In genomic region chr13:92799306-92799925, GRCm38 (mm10) we compare ENCODE assay signal across 20 mouse cellular contexts. TPM values are rescaled to one million over a fixed set of nuclear protein-coding genes. Genes with fewer than 3 reads are reported as not detected.
DNase-seq lines count a peak whose midpoint lies in the region.
"Had no signal": no experiment of that assay in that cellular context is flagged by ENCODE, and none has a peak within 500 bp of the region (broad histone marks: within the 10 kb centered on the region; RNA-seq: fewer than 3 reads in every experiment).

No protein-coding gene starts in this region.

- intact Hi-C loops in left cerebral cortex, postnatal 10 days (cut with DNase I), result no loop called here

- DNase-seq in frontal cortex, adult 2 months (ENCODE audit: extremely low spot score in 1 of 2, low spot score in 1 of 2), result peak; percentile 15 to 38
- DNase-seq in frontal cortex, postnatal 10 days (ENCODE audit: low spot score in 2 of 2), result no peak
- peak; percentile 19 to 28 for DNase-seq in left cerebral cortex, adult 9 months (ENCODE audit: low spot score in 2 of 2)
- no peak for DNase-seq in left cerebral cortex, postnatal 10 days (ENCODE audit: extremely low spot score in 1 of 2, low spot score in 2 of 2)
- peak; percentile 31 to 54 for DNase-seq in right cerebral cortex, adult 2 months (ENCODE audit: low spot score in 2 of 2)
- no peak for DNase-seq in right cerebral cortex, postnatal 14 days
- no peak for DNase-seq in cerebellum, postnatal 36 days
- DNase-seq: cerebellum, adult 11-12 months; cerebellum, postnatal 14 days; gastrocnemius, postnatal 36 days; heart, adult 2 months; heart, postnatal 14 days; kidney, adult 9 months; kidney, postnatal 14 days; liver; lung, postnatal 36 days; retina, postnatal 1 day; spleen, adult 18-20 months; thymus, postnatal 14 days had no signal

RNA-seq across cellular contexts. Expression of gene Thbs4, which starts 4.8 kb away (rescaled TPM):
- polyA plus RNA-seq in frontal cortex, adult 2 months (2012; rRNA removed), result 2.5 and 3.7 TPM in 2 replicates
- 1 to 10 TPM; 1.3 to 2.3 TPM for total RNA-seq in left cerebral cortex, postnatal 10 days (2021)
- polyA plus RNA-seq: CD4-positive, CD25-positive, alpha-beta regulatory T cell, adult 4 months had no signal

RNA-seq across cellular contexts. Expression of gene Mtx3, which starts 45.1 kb away (rescaled TPM):
- 23.2 and 27.7 TPM in 2 replicates for polyA plus RNA-seq in frontal cortex, adult 2 months (2012; rRNA removed)
- total RNA-seq in left cerebral cortex, postnatal 10 days (2021), result 10 to 100 TPM; 30.0 to 33.9 TPM

Comparison
In these comparisons a context has a peak if more than half of its experiments do, and no peak if none do; other contexts are left out.
1. DNase-seq: peak in frontal cortex, adult 2 months (2 of 2), left cerebral cortex, adult 9 months (2 of 2) and right cerebral cortex, adult 2 months (2 of 2); none in frontal cortex, postnatal 10 days (0 of 2), left cerebral cortex, postnatal 10 days (0 of 2), right cerebral cortex, postnatal 14 days (single experiment) and cerebellum, postnatal 36 days (0 of 2).